Mouse (Mus musculus): ENCODE results near the gene Gfra4. TPM values are rescaled to one million over a fixed set of nuclear protein-coding genes. Genes with fewer than 3 reads are reported as not detected.

Gfra4 gene
- total RNA-seq, 2 experiments from 2014 or later: 4.1 to 4.5 TPM

Small RNA genes within 50 kb of the gene (microRNA-seq; reads per million reads assigned to microRNA genes)
- 0 reads per million in 2 experiments for gene Mir6973b

Other genes starting within 250 kb of the Gfra4 start
- 10 to 100 TPM; 80.1 to 86.3 TPM for gene 4930402H24Rik, start 136.7 kb downstream of the Gfra4 start, total RNA-seq (2021)
- 10 to 100 TPM; 27.6 to 28.8 TPM for gene Atrn, start 136.6 kb downstream of the Gfra4 start, total RNA-seq (2021)
- 1 to 10 TPM; 2.4 to 3.2 TPM for gene Adam33, start 20.7 kb upstream of the Gfra4 start, total RNA-seq (2021)
- under 1 TPM; 0.52 to 0.79 TPM for gene Siglec1, start 43.7 kb upstream of the Gfra4 start, total RNA-seq (2021)
- 10 to 100 TPM; 40.3 to 40.6 TPM for gene Hspa12b, start 84.2 kb upstream of the Gfra4 start, total RNA-seq (2021)
- not detected for gene Gm11037, start 90.4 kb upstream of the Gfra4 start, total RNA-seq (2021)
- 10 to 100 TPM; 23.4 to 26.0 TPM for gene 1700037H04Rik, start 117.0 kb upstream of the Gfra4 start, total RNA-seq (2021)
- gene Cenpb, start 137.0 kb upstream of the Gfra4 start, total RNA-seq (2021): 10 to 100 TPM; 76.5 to 78.4 TPM
- gene Cdc25b, start 143.9 kb upstream of the Gfra4 start, total RNA-seq (2021): 10 to 100 TPM; 23.5 to 34.1 TPM
- 1 to 10 TPM; 6.3 to 7.2 TPM for gene Spef1, start 144.2 kb upstream of the Gfra4 start, total RNA-seq (2021)
- gene Ap5s1, start 164.0 kb upstream of the Gfra4 start, total RNA-seq (2021): 10 to 100 TPM; 32.6 to 42.4 TPM
- gene Mavs, start 191.0 kb upstream of the Gfra4 start, total RNA-seq (2021): 10 to 100 TPM; 28.9 to 29.1 TPM
- 10 to 100 TPM; 41.1 to 44.4 TPM for gene Pank2, start 219.4 kb upstream of the Gfra4 start, total RNA-seq (2021)

Data from heart, postnatal 4 days (tissue).